In genomic region chr17:68164666-68165065, GRCm38 (mm10) we compare ENCODE assay signal across 17 mouse cellular contexts.
DNase-seq lines count a peak whose midpoint lies in the region; ATAC-seq lines count a peak whose summit lies in the region.
"Had no signal": no experiment of that assay in that cellular context is flagged by ENCODE, and none has a peak within 500 bp of the region (broad histone marks: within the 10 kb centered on the region; RNA-seq: fewer than 3 reads in every experiment).

No protein-coding gene starts in this region.

- peak; percentile 32 for ATAC-seq in lung, embryonic 15.5 days (ENCODE audit: borderline replicate concordance, extremely low read depth, low FRiP score, low TSS enrichment)
- no peak for ATAC-seq in heart, embryonic 16.5 days (replicated peaks; ENCODE audit: extremely low read depth, insufficient read depth, low FRiP score)
- no peak for ATAC-seq in stomach, embryonic 16.5 days (ENCODE audit: insufficient read depth, low FRiP score)
- ATAC-seq: CD4-positive, CD25-positive, alpha-beta regulatory T cell, adult 4 months; Patski had no signal

- WGBS in lung, embryonic 15.5 days, result 36% methylated on average over 2 of the region's 2 CpGs
- 73% methylated on average over 2 of the region's 2 CpGs for WGBS in heart, embryonic 16.5 days
- 83% methylated on average over 2 of the region's 2 CpGs for WGBS in stomach, embryonic 16.5 days

- no peak overlapping the region; the same call in 1 of the 2 replicates for H3K4me2 ChIP-seq in lung, embryonic 15.5 days
- H3K4me2 ChIP-seq in heart, embryonic 16.5 days (ENCODE audit: low read depth, low read length), result no peak overlapping the region; the same call in 1 of the 2 replicates
- H3K4me2 ChIP-seq in stomach, embryonic 16.5 days (ENCODE audit: low read depth, low read length), result no peak overlapping the region
- H3K4me2 ChIP-seq: forebrain, embryonic 12.5 days had no signal

- H3K4me3 ChIP-seq in lung, embryonic 15.5 days, result no peak overlapping the region
- H3K4me3 ChIP-seq in heart, embryonic 16.5 days (ENCODE audit: low read length), result no peak overlapping the region
- H3K4me3 ChIP-seq in stomach, embryonic 16.5 days (replicated peaks; ENCODE audit: low read length), result no peak overlapping the region
- H3K4me3 ChIP-seq: forebrain, embryonic 12.5 days; hindbrain, embryonic 10.5 days; megakaryocyte, embryonic 14.5 days had no signal

- peak; percentile 83 for DNase-seq in heart, adult 11 months
- no peak for DNase-seq in heart, postnatal 4 days
- DNase-seq in lung, adult 18-20 months, result no peak
- no peak for DNase-seq in cerebellum, adult 9-10 months
- DNase-seq: cerebellum, adult 18-20 months; embryo, embryonic 11 days; kidney, adult 2 months; right cerebral cortex, adult 18-20 months; thymus, postnatal 25 days had no signal

- no peaks in the 10 kb centered on the region for H3K36me3 ChIP-seq in lung, embryonic 15.5 days
- H3K36me3 ChIP-seq in heart, embryonic 16.5 days (ENCODE audit: control insufficient read depth, insufficient read depth), result no peaks in the 10 kb centered on the region
- H3K36me3 ChIP-seq in stomach, embryonic 16.5 days (ENCODE audit: control insufficient read depth, insufficient read depth, low read length), result no peaks in the 10 kb centered on the region
- H3K36me3 ChIP-seq: forebrain, embryonic 12.5 days; hindbrain, embryonic 10.5 days had no signal

- no peaks in the 10 kb centered on the region for H3K27me3 ChIP-seq in lung, embryonic 15.5 days
- H3K27me3 ChIP-seq in heart, embryonic 16.5 days (ENCODE audit: control insufficient read depth, insufficient read depth, low read length), result no peaks in the 10 kb centered on the region; the same call in 1 of the 2 replicates
- H3K27me3 ChIP-seq in stomach, embryonic 16.5 days (ENCODE audit: control insufficient read depth, insufficient read depth, low read length), result no peaks in the 10 kb centered on the region
- H3K27me3 ChIP-seq: forebrain, embryonic 12.5 days; megakaryocyte, embryonic 14.5 days; Patski had no signal

- no peaks in the 10 kb centered on the region for H3K9me3 ChIP-seq in lung, embryonic 15.5 days
- no peaks in the 10 kb centered on the region for H3K9me3 ChIP-seq in heart, embryonic 16.5 days (replicated peaks; ENCODE audit: control insufficient read depth, low read length)
- no peaks in the 10 kb centered on the region for H3K9me3 ChIP-seq in stomach, embryonic 16.5 days (replicated peaks; ENCODE audit: control insufficient read depth, low read length)
- H3K9me3 ChIP-seq: forebrain, embryonic 12.5 days; hindbrain, embryonic 10.5 days; megakaryocyte, embryonic 14.5 days had no signal

- H3K27ac ChIP-seq in lung, embryonic 15.5 days, result peak overlapping the region; percentile 92
- peak overlapping the region; percentile 68 for H3K27ac ChIP-seq in heart, embryonic 16.5 days (ENCODE audit: low read length)
- H3K27ac ChIP-seq in stomach, embryonic 16.5 days (ENCODE audit: low read length), result peak overlapping the region; percentile 81
- H3K27ac ChIP-seq: forebrain, embryonic 12.5 days; hindbrain, embryonic 10.5 days had no signal

- no peak overlapping the region for H3K9ac ChIP-seq in lung, embryonic 15.5 days
- H3K9ac ChIP-seq in heart, embryonic 16.5 days (ENCODE audit: low read length), result no peak overlapping the region
- no peak overlapping the region for H3K9ac ChIP-seq in stomach, embryonic 16.5 days (ENCODE audit: low read length)
- H3K9ac ChIP-seq: forebrain, embryonic 12.5 days had no signal

- H3K4me1 ChIP-seq in lung, embryonic 15.5 days, result peaks cover 27% of the 10 kb centered on the region
- peaks cover 5% of the 10 kb centered on the region; the same call in 1 of the 2 replicates for H3K4me1 ChIP-seq in heart, embryonic 16.5 days (ENCODE audit: control insufficient read depth, insufficient read depth, low read length)
- H3K4me1 ChIP-seq in stomach, embryonic 16.5 days (ENCODE audit: control insufficient read depth, insufficient read depth, low read length), result peaks cover 14% of the 10 kb centered on the region
- H3K4me1 ChIP-seq: forebrain, embryonic 12.5 days; megakaryocyte, embryonic 14.5 days had no signal
